Mouse (Mus musculus) G1E (cell line): ENCODE measurements around the gene Gm3285.

ENCODE experiments used
- CTCF ChIP-seq: IDR thresholded peaks from 2 replicates; pipeline ENCODE4 v1.5.1; 2012; ENCODE audit warnings: low read depth, low read length, inconsistent platforms, mixed read lengths
- GATA1 ChIP-seq: IDR thresholded peaks from 2 replicates; pipeline ENCODE4 v1.6.1; 2012; ENCODE audit warnings: borderline replicate concordance, low read length, inconsistent platforms, mixed read lengths

DNA sequence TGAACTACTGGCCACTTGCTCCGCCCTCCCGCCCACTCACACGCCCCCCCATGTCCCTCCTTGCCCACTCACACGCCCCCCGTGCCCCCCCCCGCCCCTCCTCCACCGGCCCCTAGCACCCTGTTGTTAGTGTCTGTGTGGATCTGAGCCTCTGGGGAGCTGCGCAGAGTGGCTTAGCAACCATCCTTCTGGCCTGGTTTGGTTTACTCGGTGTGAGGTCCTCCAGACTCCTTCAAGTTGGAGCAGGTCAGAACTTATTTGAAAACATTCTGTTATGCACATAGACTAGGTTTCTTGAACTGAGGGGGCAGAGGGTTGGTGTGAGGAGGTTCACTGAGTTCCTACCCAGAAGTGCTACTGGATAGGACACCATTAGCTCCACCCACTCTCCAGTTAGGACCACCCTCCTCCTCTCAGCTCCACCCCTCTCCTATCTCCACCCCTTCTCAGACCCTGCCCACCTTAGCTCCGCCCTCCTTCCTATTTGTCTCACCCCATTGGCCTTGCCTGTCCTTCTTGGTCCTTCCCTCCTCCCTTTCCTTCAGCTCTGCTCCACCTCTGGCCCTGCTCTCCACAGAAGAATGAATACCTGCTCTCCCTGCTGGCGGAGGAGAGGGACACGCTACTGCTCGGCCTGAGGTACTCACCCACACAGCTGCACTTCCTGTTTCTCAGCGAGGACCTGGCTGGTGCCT is 2.4 kb downstream of the Gm3285 start:
- no peak for TF ChIP-seq CTCF
- TF ChIP-seq GATA1, result no peak
